Mouse (Mus musculus): ENCODE measurements around the gene Rab7. TPM values are rescaled to one million over a fixed set of nuclear protein-coding genes. Genes with fewer than 3 reads are reported as not detected.

Rab7 gene
- 110 and 117 TPM in 2 replicates for polyA plus RNA-seq (2015; fragmentation: Nextera tagmentation; extraction: Ambion mirVana)

GRCm38 (mm10) chr6:88044577-88045405 is at the start of gene Rab7:
TSS of gene Rab7 (minus strand) at chr6:88045270.
- no peaks in the 10 kb centered on the region for H3K36me3 ChIP-seq (replicated peaks)
- peaks cover 49% of the 10 kb centered on the region for H3K4me1 ChIP-seq (replicated peaks)
- under 1% methylated on average over 82 of the region's 82 CpGs for WGBS (ENCODE audit: insufficient replicate concordance)
- peak within 1 kb of the TSS; percentile 91 for H3K4me3 ChIP-seq (replicated peaks)
- H3K4me2 ChIP-seq, result peak within 1 kb of the TSS; percentile 85
- peak within 1 kb of the TSS; percentile 88 for H3K27ac ChIP-seq (replicated peaks)
- H3K27me3 ChIP-seq, result 0 out of 2 replicates have a peak, but pooled peaks cover 5% of the 10 kb centered on the region
- ATAC-seq (ENCODE audit: insufficient read depth), result peak; percentile 90
- peak within 1 kb of the TSS; percentile 91 for H3K9ac ChIP-seq
- H3K9me3 ChIP-seq (replicated peaks), result no peaks in the 10 kb centered on the region

- Histone ChIP-seq H3K4me2 (no peak overlapping the region), H3K36me3 (replicated peaks) (peaks cover 57% of the 10 kb centered on the region), H3K27ac (replicated peaks) (no peak overlapping the region), H3K9ac (no peak overlapping the region), H3K4me3 (replicated peaks) (no peak overlapping the region), H3K4me1 (replicated peaks) (peaks cover 29% of the 10 kb centered on the region), H3K27me3 (no peaks in the 10 kb centered on the region), H3K9me3 (replicated peaks) (no peaks in the 10 kb centered on the region)
- 68% methylated on average over 1 of the region's 1 CpGs for WGBS (ENCODE audit: insufficient replicate concordance)
- ATAC-seq (ENCODE audit: insufficient read depth), result no peak
These were observed 43.9 kb upstream of the Rab7 start for GRCm38 (mm10) chr6:88088971-88089370.

- peak within 1 kb of the TSS; percentile 92 for H3K4me2 ChIP-seq
- no peaks in the 10 kb centered on the region for H3K9me3 ChIP-seq (replicated peaks)
- H3K4me3 ChIP-seq (replicated peaks), result peak within 1 kb of the TSS; percentile 94
- under 1% methylated on average over 71 of the region's 71 CpGs for WGBS (ENCODE audit: insufficient replicate concordance)
- peak within 1 kb of the TSS; percentile 85 for H3K27ac ChIP-seq (replicated peaks)
- H3K27me3 ChIP-seq, result no peaks in the 10 kb centered on the region
- peak within 1 kb of the TSS; percentile 91 for H3K9ac ChIP-seq
- peaks cover 42% of the 10 kb centered on the region for H3K4me1 ChIP-seq (replicated peaks)
- peak; percentile 95 for ATAC-seq (ENCODE audit: insufficient read depth)
- peaks cover 14% of the 10 kb centered on the region; the same call in 1 of the 2 replicates for H3K36me3 ChIP-seq (replicated peaks)
These were observed 39.4 kb upstream of the Rab7 start, which contains the start of gene Rpn1 for GRCm38 (mm10) chr6:88084278-88085151. TSS of gene Rpn1 (plus strand) at chr6:88084482.

- H3K36me3 ChIP-seq (replicated peaks), result peaks cover 7% of the 10 kb centered on the region; the same call in 1 of the 2 replicates
- H3K4me1 ChIP-seq (replicated peaks), result peaks cover 43% of the 10 kb centered on the region
- H3K4me2 ChIP-seq, result peak overlapping the region; percentile 92
- no peaks in the 10 kb centered on the region for H3K9me3 ChIP-seq (replicated peaks)
- H3K27ac ChIP-seq (replicated peaks), result peak overlapping the region; percentile 56; the same call in 1 of the 2 replicates
- 45% methylated on average over 3 of the region's 3 CpGs for WGBS (ENCODE audit: insufficient replicate concordance)
- ATAC-seq (ENCODE audit: insufficient read depth), result no peak
- H3K4me3 ChIP-seq (replicated peaks), result peak overlapping the region; percentile 94
- no peaks in the 10 kb centered on the region for H3K27me3 ChIP-seq
- 0 out of 2 replicates have a peak overlapping the region, but pooled peaks have one; percentile 15 for H3K9ac ChIP-seq
These were observed 38.6 kb upstream of the Rab7 start for GRCm38 (mm10) chr6:88083672-88084071.

- no peaks in the 10 kb centered on the region for H3K9me3 ChIP-seq (replicated peaks)
- H3K27ac ChIP-seq (replicated peaks), result no peak overlapping the region
- H3K27me3 ChIP-seq, result no peaks in the 10 kb centered on the region
- H3K4me2 ChIP-seq, result no peak overlapping the region
- H3K9ac ChIP-seq, result no peak overlapping the region
- H3K4me1 ChIP-seq (replicated peaks), result peaks cover 43% of the 10 kb centered on the region
- 86% methylated on average over 7 of the region's 7 CpGs for WGBS (ENCODE audit: insufficient replicate concordance)
- no peak overlapping the region for H3K4me3 ChIP-seq (replicated peaks)
- 0 out of 2 replicates have a peak, but pooled peaks cover 2% of the 10 kb centered on the region for H3K36me3 ChIP-seq (replicated peaks)
- no peak for ATAC-seq (ENCODE audit: insufficient read depth)
These were observed 38.0 kb upstream of the Rab7 start for GRCm38 (mm10) chr6:88083095-88083494.

GRCm38 (mm10) chr6:88075960-88076517 is 31.0 kb upstream of the Rab7 start:
- H3K4me1 ChIP-seq (replicated peaks), result peaks cover 35% of the 10 kb centered on the region
- ATAC-seq (ENCODE audit: insufficient read depth), result peak; percentile 44
- WGBS (ENCODE audit: insufficient replicate concordance), result 16% methylated on average over 1 of the region's 1 CpGs
- no peaks in the 10 kb centered on the region for H3K36me3 ChIP-seq (replicated peaks)
- H3K4me3 ChIP-seq (replicated peaks), result peak overlapping the region; percentile 53; the same call in 1 of the 2 replicates
- H3K4me2 ChIP-seq, result peak overlapping the region; percentile 71
- peak overlapping the region; percentile 77 for H3K27ac ChIP-seq (replicated peaks)
- H3K9ac ChIP-seq, result no peak overlapping the region
- H3K27me3 ChIP-seq, result no peaks in the 10 kb centered on the region
- no peaks in the 10 kb centered on the region for H3K9me3 ChIP-seq (replicated peaks)

- ATAC-seq (ENCODE audit: insufficient read depth), result peak; percentile 93
- peak overlapping the region; percentile 53 for H3K4me3 ChIP-seq (replicated peaks)
- H3K36me3 ChIP-seq (replicated peaks), result no peaks in the 10 kb centered on the region
- no peaks in the 10 kb centered on the region for H3K9me3 ChIP-seq (replicated peaks)
- H3K4me1 ChIP-seq (replicated peaks), result peaks cover 42% of the 10 kb centered on the region
- H3K27me3 ChIP-seq, result no peaks in the 10 kb centered on the region
- H3K4me2 ChIP-seq, result peak overlapping the region; percentile 71
- H3K27ac ChIP-seq (replicated peaks), result peak overlapping the region; percentile 77
- peak overlapping the region; percentile 56 for H3K9ac ChIP-seq
- WGBS (ENCODE audit: insufficient replicate concordance), result under 1% methylated on average over 32 of the region's 32 CpGs
These were observed 29.9 kb upstream of the Rab7 start for GRCm38 (mm10) chr6:88074752-88075554.

GRCm38 (mm10) chr6:88071216-88071615 is 26.1 kb upstream of the Rab7 start:
- no peak overlapping the region for H3K9ac ChIP-seq
- H3K9me3 ChIP-seq (replicated peaks), result no peaks in the 10 kb centered on the region
- ATAC-seq (ENCODE audit: insufficient read depth), result no peak
- peaks cover 42% of the 10 kb centered on the region for H3K4me1 ChIP-seq (replicated peaks)
- H3K27ac ChIP-seq (replicated peaks), result peak overlapping the region; percentile 62
- WGBS (ENCODE audit: insufficient replicate concordance), result 50% methylated on average over 5 of the region's 5 CpGs
- H3K36me3 ChIP-seq (replicated peaks), result no peaks in the 10 kb centered on the region
- no peaks in the 10 kb centered on the region for H3K27me3 ChIP-seq
- no peak overlapping the region for H3K4me3 ChIP-seq (replicated peaks)
- no peak overlapping the region for H3K4me2 ChIP-seq

- Histone ChIP-seq H3K27ac (replicated peaks) (peak overlapping the region; percentile 62; the same call in 1 of the 2 replicates), H3K27me3 (no peaks in the 10 kb centered on the region), H3K9ac (no peak overlapping the region), H3K9me3 (replicated peaks) (no peaks in the 10 kb centered on the region), H3K4me2 (no peak overlapping the region), H3K4me1 (replicated peaks) (peaks cover 38% of the 10 kb centered on the region), H3K4me3 (replicated peaks) (no peak overlapping the region), H3K36me3 (replicated peaks) (no peaks in the 10 kb centered on the region)
- WGBS (ENCODE audit: insufficient replicate concordance), result 52% methylated on average over 6 of the region's 6 CpGs
- ATAC-seq (ENCODE audit: insufficient read depth), result no peak
These were observed 25.4 kb upstream of the Rab7 start for GRCm38 (mm10) chr6:88070468-88070867.

- no peak overlapping the region for H3K4me3 ChIP-seq (replicated peaks)
- no peaks in the 10 kb centered on the region for H3K36me3 ChIP-seq (replicated peaks)
- no peak overlapping the region for H3K9ac ChIP-seq
- no peaks in the 10 kb centered on the region for H3K9me3 ChIP-seq (replicated peaks)
- H3K27me3 ChIP-seq, result no peaks in the 10 kb centered on the region
- H3K4me1 ChIP-seq (replicated peaks), result peaks cover 47% of the 10 kb centered on the region
- no peak for ATAC-seq (ENCODE audit: insufficient read depth)
- H3K27ac ChIP-seq (replicated peaks), result no peak overlapping the region
- WGBS (ENCODE audit: insufficient replicate concordance), result 28% methylated on average over 1 of the region's 1 CpGs
- no peak overlapping the region for H3K4me2 ChIP-seq
These were observed 23.7 kb upstream of the Rab7 start for GRCm38 (mm10) chr6:88068739-88069138.
